Mouse (Mus musculus) megakaryocyte-erythroid progenitor cell, adult 5-6 weeks (primary cell): Measurements from ENCODE around the gene Gm6803. TPM values are rescaled to one million over a fixed set of nuclear protein-coding genes. Genes with fewer than 3 reads are reported as not detected.
"Not testable (repeated sequence)": the region's sequence is repeated elsewhere in the genome, so short reads cannot be mapped to it uniquely, and the experiment has no call there.

Experiments used
- ATAC-seq: replicated peaks from 2 replicates; pipeline ENCODE4 v1.8.0; 2016; ENCODE audit warnings: mild to moderate bottlenecking, inconsistent platforms; ENCODE audit not compliant: severe bottlenecking, poor library complexity, low FRiP score, low TSS enrichment
- total RNA-seq, 2 experiments: library from RNA; stranded (forward) in 1 of 2; stranded (reverse) in 1 of 2; fragments of 200-1000, 215-1000 nt in 1 of 2; fragments of >200 nt in 1 of 2; fragmentation: Nextera tagmentation in 1 of 2; gene quantifications; 2 replicates each; pipeline ENCODE4 v1.2.3; 2014 to 2017

Gene Gm6803
- total RNA-seq (2014; fragmentation: Nextera tagmentation), result not detected in 2 replicates
- not detected in 2 replicates for total RNA-seq (2017)

DNA sequence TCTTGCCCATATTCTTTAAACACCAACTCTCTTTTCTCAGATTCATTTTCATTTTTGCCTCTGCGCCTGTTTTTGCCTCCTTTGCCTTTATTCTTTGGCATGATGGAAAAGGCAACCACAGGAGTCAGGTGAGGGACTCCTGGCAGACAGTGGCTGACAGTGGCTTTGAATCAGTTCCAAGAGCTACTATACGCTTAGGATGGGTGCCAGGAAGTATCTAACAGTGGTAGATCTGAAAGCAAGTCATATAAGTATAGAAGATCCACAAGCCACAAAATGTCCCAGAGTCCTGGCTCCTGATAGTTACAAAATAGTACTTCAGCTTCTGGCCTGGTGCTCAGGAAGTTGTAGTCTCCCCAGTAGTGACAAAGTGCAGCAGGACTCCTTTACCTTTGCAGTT is at the start of gene Gm6803:
Gene Gm6803 (minus strand): TSS at position 101 of the 400 bp plus-strand sequence.
- not testable (repeated sequence) for ATAC-seq

- not testable (repeated sequence) for ATAC-seq
These were observed 26.7 kb upstream of the Gm6803 start for GRCm38 (mm10) chr12:88045226-88045625.

DNA sequence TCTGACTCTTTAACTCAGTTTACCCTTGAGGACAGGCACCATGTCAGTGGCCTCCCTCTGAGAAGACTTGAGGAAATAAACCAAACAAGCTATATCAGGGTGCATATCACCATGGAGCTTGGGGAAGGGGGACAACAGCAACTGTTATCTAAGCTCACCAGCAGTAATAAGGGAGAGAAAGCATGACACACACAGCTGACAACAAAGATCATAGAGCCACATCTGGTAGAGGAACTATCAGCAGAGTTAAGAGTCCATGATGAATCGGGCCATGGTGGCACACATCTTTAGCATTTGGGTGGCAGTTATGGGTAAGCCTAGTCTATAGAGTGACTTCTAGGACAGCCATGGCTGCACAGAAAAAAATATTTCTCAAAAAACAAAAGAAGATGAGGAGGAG is 21.1 kb upstream of the Gm6803 start:
- ATAC-seq, result not testable (repeated sequence)

GRCm38 (mm10) chr12:88039062-88039461 is 20.5 kb upstream of the Gm6803 start:
- not testable (repeated sequence) for ATAC-seq

- ATAC-seq, result not testable (repeated sequence)
These were observed 13.7 kb upstream of the Gm6803 start for GRCm38 (mm10) chr12:88032250-88032649.

DNA sequence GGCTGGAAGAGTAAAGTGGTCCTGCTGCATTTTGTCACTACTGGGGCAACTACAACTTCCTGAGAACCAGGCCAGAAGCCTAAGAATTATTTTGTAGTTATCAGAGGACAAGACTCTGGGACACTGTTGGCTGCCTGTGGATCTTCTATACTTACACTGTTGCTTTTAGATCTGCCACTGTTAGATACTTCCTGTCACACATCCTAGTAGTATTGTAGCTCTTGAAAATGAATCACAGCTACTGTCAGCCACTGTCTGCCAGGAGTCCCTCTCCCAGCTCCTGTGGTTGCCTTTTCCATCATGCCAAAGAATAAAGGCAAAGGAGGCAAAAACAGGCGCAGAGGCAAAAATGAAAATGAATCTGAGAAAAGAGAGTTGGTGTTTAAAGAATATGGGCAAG is 8.1 kb upstream of the Gm6803 start, which contains the start of gene Gm2056:
Gene Gm2056 (plus strand): TSS at position 301 of the 400 bp plus-strand sequence.
- not testable (repeated sequence) for ATAC-seq

DNA sequence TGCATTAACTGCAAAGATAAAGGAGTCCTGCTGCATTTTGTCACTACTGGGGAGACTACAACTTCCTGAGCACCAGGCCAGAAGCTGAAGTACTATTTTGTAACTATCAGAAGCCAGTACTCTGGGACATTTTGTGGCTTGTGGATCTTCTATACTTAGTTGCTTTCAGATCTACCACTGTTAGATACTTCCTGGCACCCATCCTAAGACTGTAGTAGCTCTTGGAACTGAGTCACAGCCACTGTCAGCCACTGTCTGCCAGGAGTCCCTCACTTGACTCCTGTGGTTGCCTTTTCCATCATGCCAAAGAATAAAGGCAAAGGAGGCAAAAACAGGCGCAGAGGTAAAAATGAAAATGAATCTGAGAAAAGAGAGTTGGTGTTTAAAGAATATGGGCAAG is 7.0 kb downstream of the Gm6803 start, which contains the start of gene Gm2075:
Gene Gm2075 (plus strand): TSS at position 301 of the 400 bp plus-strand sequence.
- ATAC-seq, result not testable (repeated sequence)

DNA sequence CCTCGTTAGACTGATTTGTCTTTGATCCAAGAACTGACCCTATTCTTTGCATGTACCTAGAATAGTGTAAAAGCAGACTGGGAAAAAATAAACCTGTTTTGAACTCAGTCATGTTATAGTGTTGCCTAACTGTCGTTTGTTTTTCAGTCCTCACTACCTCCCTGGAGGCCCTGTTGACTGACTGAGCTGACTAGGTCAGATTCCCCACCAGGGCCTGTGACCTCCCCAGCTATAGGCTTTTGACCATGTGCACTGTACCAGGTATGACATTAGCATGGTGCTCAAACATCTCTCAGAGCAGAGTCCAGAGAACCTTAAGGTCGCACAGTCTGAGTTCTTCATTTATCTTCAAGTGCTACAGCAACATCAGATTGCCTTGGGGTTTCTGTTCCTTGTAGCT is 14.5 kb downstream of the Gm6803 start:
- not testable (repeated sequence) for ATAC-seq

- ATAC-seq, result not testable (repeated sequence)
These were observed 34.6 kb downstream of the Gm6803 start for GRCm38 (mm10) chr12:87984000-87984399.

Other genes with a start within 250 kb of the Gm6803 start
- gene Gm21319, start 243.0 kb downstream of the Gm6803 start, total RNA-seq (2014; fragmentation: Nextera tagmentation), result not detected in 2 replicates
- not detected in 2 replicates for gene Gm21319, start 243.0 kb downstream of the Gm6803 start, total RNA-seq (2017)
- not detected in 2 replicates for gene Gm21936, start 223.3 kb downstream of the Gm6803 start, total RNA-seq (2014; fragmentation: Nextera tagmentation)
- gene Gm21936, start 223.3 kb downstream of the Gm6803 start, total RNA-seq (2017), result not detected in 2 replicates
- not detected in 2 replicates for gene BB287469, start 202.2 kb downstream of the Gm6803 start, total RNA-seq (2014; fragmentation: Nextera tagmentation)
- not detected in 2 replicates for gene BB287469, start 202.2 kb downstream of the Gm6803 start, total RNA-seq (2017)
- gene Gm2001, start 176.4 kb downstream of the Gm6803 start, total RNA-seq (2014; fragmentation: Nextera tagmentation), result not detected in 2 replicates
- gene Gm2001, start 176.4 kb downstream of the Gm6803 start, total RNA-seq (2017), result not detected in 2 replicates
- gene Gm2016, start 144.7 kb downstream of the Gm6803 start, total RNA-seq (2014; fragmentation: Nextera tagmentation), result not detected in 2 replicates
- gene Gm2016, start 144.7 kb downstream of the Gm6803 start, total RNA-seq (2017), result not detected in 2 replicates
- not detected in 2 replicates for gene Gm2022, start 123.4 kb downstream of the Gm6803 start, total RNA-seq (2014; fragmentation: Nextera tagmentation)
- not detected in 2 replicates for gene Gm2022, start 123.4 kb downstream of the Gm6803 start, total RNA-seq (2017)
- not detected in 2 replicates for gene Gm2035, start 98.9 kb downstream of the Gm6803 start, total RNA-seq (2014; fragmentation: Nextera tagmentation)
- gene Gm2035, start 98.9 kb downstream of the Gm6803 start, total RNA-seq (2017), result not detected in 2 replicates
- gene Gm2042, start 64.7 kb downstream of the Gm6803 start, total RNA-seq (2014; fragmentation: Nextera tagmentation), result not detected in 2 replicates
- not detected in 2 replicates for gene Gm2042, start 64.7 kb downstream of the Gm6803 start, total RNA-seq (2017)
- gene Gm2075, start 6.9 kb downstream of the Gm6803 start, total RNA-seq (2014; fragmentation: Nextera tagmentation), result not detected in 2 replicates
- not detected in 2 replicates for gene Gm2075, start 6.9 kb downstream of the Gm6803 start, total RNA-seq (2017)
- gene Gm2056, start 8.2 kb upstream of the Gm6803 start, total RNA-seq (2014; fragmentation: Nextera tagmentation), result not detected in 2 replicates
- not detected in 2 replicates for gene Gm2056, start 8.2 kb upstream of the Gm6803 start, total RNA-seq (2017)
- not detected in 2 replicates for gene Gm16368, start 64.9 kb upstream of the Gm6803 start, total RNA-seq (2014; fragmentation: Nextera tagmentation)
- not detected in 2 replicates for gene Gm16368, start 64.9 kb upstream of the Gm6803 start, total RNA-seq (2017)
- gene Gm10436, start 163.3 kb upstream of the Gm6803 start, total RNA-seq (2014; fragmentation: Nextera tagmentation), result not detected in 2 replicates
- gene Gm10436, start 163.3 kb upstream of the Gm6803 start, total RNA-seq (2017), result not detected in 2 replicates
- not detected in 2 replicates for gene Gm8332, start 231.3 kb upstream of the Gm6803 start, total RNA-seq (2014; fragmentation: Nextera tagmentation)
- not detected in 2 replicates for gene Gm8332, start 231.3 kb upstream of the Gm6803 start, total RNA-seq (2017)